Mouse (Mus musculus) lung, embryonic 16.5 days (tissue): ENCODE data around the gene Sgpp2. TPM values are rescaled to one million over a fixed set of nuclear protein-coding genes. Genes with fewer than 3 reads are reported as not detected.

Experiments
- ATAC-seq: fragments of 200-750 bp; cut with Nextera tagmentation; 2 replicates; pipeline ENCODE4 v1.8.0; 2017; ENCODE audit warnings: low read depth, mild to moderate bottlenecking, moderate library complexity
- H3K27ac ChIP-seq: fragments of 300-500 bp; sonication (generic); 2 replicates; pipeline ENCODE4 v1.5.1; 2014; ENCODE audit warnings: mild to moderate bottlenecking, control low read depth, low read length
- H3K27me3 ChIP-seq: fragments of 300-500 bp; sonication (generic); 2 replicates; pipeline ENCODE4 v1.6.1; 2014; ENCODE audit warnings: low read depth, low read length, mixed read lengths; ENCODE audit not compliant: control insufficient read depth, insufficient read depth
- H3K36me3 ChIP-seq: fragments of 300-500 bp; sonication (generic); 2 replicates; pipeline ENCODE4 v1.6.1; 2014; ENCODE audit warnings: low read length; ENCODE audit not compliant: control insufficient read depth, insufficient read depth
- H3K4me1 ChIP-seq: fragments of 300-500 bp; sonication (generic); replicated peaks from 2 replicates; pipeline ENCODE4 v1.6.1; 2014; ENCODE audit warnings: low read length, mixed read lengths; ENCODE audit not compliant: control insufficient read depth, insufficient read depth
- H3K4me2 ChIP-seq: fragments of 300-500 bp; sonication (generic); 2 replicates; pipeline ENCODE4 v1.6.1; 2014; ENCODE audit warnings: low read depth, low read length, control low read depth
- H3K4me3 ChIP-seq: fragments of 300-500 bp; sonication (generic); 2 replicates; pipeline ENCODE4 v1.5.1; 2014; ENCODE audit warnings: mild to moderate bottlenecking, low read length, control low read depth
- H3K9ac ChIP-seq: fragments of 300-500 bp; sonication (generic); 2 replicates; pipeline ENCODE4 v1.6.1; 2014; ENCODE audit warnings: low read length, control low read depth
- H3K9me3 ChIP-seq: fragments of 300-500 bp; sonication (generic); 2 replicates; pipeline ENCODE4 v1.6.1; 2016; ENCODE audit warnings: low read length; ENCODE audit not compliant: control insufficient read depth
- WGBS: fragments of 180-500 bp; shearing (Covaris S2); extraction: QIAGEN DNeasy Blood & Tissue Kit; methylation state at CpG from one replicate; pipeline ENCODE4 v1.1.7; 2014; 5-methylcytosine and 5-hydroxymethylcytosine counted together
- polyA plus RNA-seq: library from polyadenylated mRNA; unstranded; fragments of >200 nt; fragmentation: Nextera tagmentation; extraction: Ambion mirVana; gene quantifications from 2 replicates; pipeline ENCODE4 v1.2.1, GENCODE M21; 2015

The Sgpp2 gene
- polyA plus RNA-seq: 0.95 and 1.1 TPM in 2 replicates

DNA sequence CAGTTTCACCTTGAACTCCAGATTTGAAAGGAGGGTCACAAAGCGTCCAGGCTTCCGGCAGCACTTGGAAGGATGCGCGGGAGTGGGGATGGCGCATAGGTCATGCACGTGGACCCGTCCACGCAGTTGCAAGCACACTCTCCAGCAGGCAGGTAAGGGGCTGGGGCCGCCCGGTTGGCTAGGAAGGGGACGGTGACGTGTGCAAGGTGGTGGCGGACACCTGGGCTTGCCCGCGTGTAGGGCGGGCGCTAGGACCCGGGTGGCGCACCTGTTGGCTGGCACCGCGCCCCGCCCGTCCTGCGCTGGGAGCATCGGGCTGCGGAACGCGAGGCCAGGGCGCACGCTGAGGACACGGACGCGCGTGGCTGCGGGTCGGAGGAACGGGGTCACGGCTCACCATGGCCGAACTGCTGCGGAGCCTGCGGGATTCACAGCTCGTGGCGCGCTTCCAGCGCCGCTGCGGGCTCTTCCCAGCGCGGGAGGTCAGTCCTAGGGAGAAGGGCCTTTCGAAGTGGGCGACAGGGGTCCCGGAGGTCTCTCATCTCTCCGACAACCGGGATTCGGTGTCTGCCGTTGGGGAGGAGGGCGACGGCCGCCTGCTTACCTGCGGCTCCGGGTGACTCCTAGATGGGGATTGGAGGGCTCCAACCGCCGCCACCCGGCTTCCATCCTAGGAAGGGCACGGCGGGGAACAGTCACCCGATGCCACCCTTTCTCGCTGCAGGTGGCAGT, at the start of gene Sgpp2:
Gene Sgpp2 (plus strand): TSS at position 325 of the 732 bp plus-strand sequence.
- Histone ChIP-seq H3K4me3 (peak within 1 kb of the TSS; percentile 57), H3K9ac (peak within 1 kb of the TSS; percentile 57), H3K36me3 (no peaks in the 10 kb centered on the region), H3K27ac (no peak within 1 kb of the TSS), H3K27me3 (peaks cover 38% of the 10 kb centered on the region), H3K4me1 (peaks cover 15% of the 10 kb centered on the region), H3K9me3 (no peaks in the 10 kb centered on the region), H3K4me2 (peak within 1 kb of the TSS; percentile 97)
- ATAC-seq: peak; percentile 66
- WGBS: under 1% methylated on average over 68 of the region's 68 CpGs

GRCm38 (mm10) chr1:78267519-78267918, 42.6 kb upstream of the Sgpp2 start:
- H3K36me3 ChIP-seq: no peaks in the 10 kb centered on the region
- no peak overlapping the region for H3K4me3 ChIP-seq
- WGBS: 60% methylated on average over 5 of the region's 5 CpGs
- H3K27ac ChIP-seq: no peak overlapping the region
- H3K9ac ChIP-seq: no peak overlapping the region
- H3K27me3 ChIP-seq: no peaks in the 10 kb centered on the region
- H3K9me3 ChIP-seq: no peaks in the 10 kb centered on the region; the same call in 1 of the 2 replicates
- no peak overlapping the region for H3K4me2 ChIP-seq
- no peaks in the 10 kb centered on the region for H3K4me1 ChIP-seq
- no peak for ATAC-seq

- ATAC-seq: no peak
- Histone ChIP-seq H3K27ac (no peak overlapping the region), H3K4me2 (no peak overlapping the region), H3K9me3 (no peaks in the 10 kb centered on the region), H3K4me3 (no peak overlapping the region), H3K27me3 (no peaks in the 10 kb centered on the region), H3K4me1 (no peaks in the 10 kb centered on the region), H3K36me3 (no peaks in the 10 kb centered on the region), H3K9ac (no peak overlapping the region)
- WGBS: 53% methylated on average over 3 of the region's 3 CpGs
Observed at GRCm38 (mm10) chr1:78272915-78273314, 37.2 kb upstream of the Sgpp2 start.

GRCm38 (mm10) chr1:78279128-78279527, 31.0 kb upstream of the Sgpp2 start:
- H3K4me3 ChIP-seq: no peak overlapping the region
- H3K4me2 ChIP-seq: 0 out of 2 replicates have a peak overlapping the region, but pooled peaks have one; percentile 11
- H3K9me3 ChIP-seq: no peaks in the 10 kb centered on the region
- H3K27ac ChIP-seq: no peak overlapping the region
- ATAC-seq: peak; percentile 78
- H3K27me3 ChIP-seq: no peaks in the 10 kb centered on the region
- no peak overlapping the region for H3K9ac ChIP-seq
- WGBS: 25% methylated on average over 3 of the region's 3 CpGs
- H3K36me3 ChIP-seq: no peaks in the 10 kb centered on the region
- H3K4me1 ChIP-seq: 0 out of 2 replicates have a peak, but pooled peaks cover 3% of the 10 kb centered on the region

GRCm38 (mm10) chr1:78292397-78292796, 17.7 kb upstream of the Sgpp2 start:
- Histone ChIP-seq H3K36me3 (no peaks in the 10 kb centered on the region), H3K27me3 (peaks cover 2% of the 10 kb centered on the region; the same call in 1 of the 2 replicates), H3K9ac (no peak overlapping the region), H3K4me3 (no peak overlapping the region), H3K4me1 (no peaks in the 10 kb centered on the region), H3K4me2 (no peak overlapping the region), H3K9me3 (no peaks in the 10 kb centered on the region), H3K27ac (no peak overlapping the region)
- peak; percentile 60 for ATAC-seq
- 63% methylated on average over 3 of the region's 3 CpGs for WGBS

DNA sequence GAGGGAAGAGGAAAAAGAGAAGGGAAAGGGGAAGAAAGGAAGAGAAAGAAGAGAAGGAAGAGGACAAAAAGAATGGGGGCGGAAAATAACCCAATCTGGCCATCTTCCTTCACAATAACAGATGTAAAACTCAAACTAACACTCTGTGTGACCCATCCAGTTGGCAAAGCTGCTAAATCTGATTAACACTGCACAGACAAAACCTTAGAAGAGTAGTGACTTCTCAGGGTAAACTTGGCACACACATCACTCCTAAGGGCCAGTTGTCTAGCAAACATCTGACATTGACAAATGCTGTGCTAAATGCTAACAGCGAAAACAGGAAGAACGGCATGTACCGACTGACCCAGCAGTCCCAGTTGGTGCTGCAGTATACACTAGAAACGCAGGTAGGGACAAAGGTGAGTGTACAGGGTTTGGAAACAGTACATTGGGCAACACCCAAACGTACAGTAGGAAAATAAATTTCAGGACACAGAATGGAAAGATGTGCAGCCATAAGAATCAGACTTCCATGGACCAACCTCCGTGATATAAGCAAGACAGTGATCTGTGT, 10.4 kb upstream of the Sgpp2 start:
- no peaks in the 10 kb centered on the region for H3K27me3 ChIP-seq
- ATAC-seq: peak; percentile 78
- no peaks in the 10 kb centered on the region for H3K36me3 ChIP-seq
- no peaks in the 10 kb centered on the region for H3K9me3 ChIP-seq
- WGBS: 40% methylated on average over 7 of the region's 7 CpGs
- H3K4me3 ChIP-seq: no peak overlapping the region
- 0 out of 2 replicates have a peak, but pooled peaks cover 3% of the 10 kb centered on the region for H3K4me1 ChIP-seq
- no peak overlapping the region for H3K9ac ChIP-seq
- no peak overlapping the region for H3K4me2 ChIP-seq
- H3K27ac ChIP-seq: no peak overlapping the region

DNA sequence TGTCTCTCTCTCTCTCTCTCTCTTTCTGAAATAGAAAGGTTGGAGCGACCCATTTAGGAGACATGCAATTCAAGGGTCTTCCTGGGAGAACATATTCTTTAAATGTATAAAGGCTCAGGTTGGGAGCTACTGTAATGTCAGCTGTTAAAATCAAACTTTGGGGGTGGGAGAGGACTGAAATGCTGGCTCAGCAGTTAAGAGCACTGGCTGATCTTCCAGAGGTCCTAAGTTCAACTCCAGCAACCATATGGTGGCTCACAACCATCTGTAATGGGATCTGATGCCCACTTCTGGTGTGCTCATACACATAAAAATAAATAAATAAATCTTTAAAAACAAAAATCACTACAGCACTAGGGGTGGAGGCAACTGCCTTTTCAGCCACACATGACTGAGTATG, 1.5 kb upstream of the Sgpp2 start:
- no peak for ATAC-seq
- Histone ChIP-seq H3K4me3 (no peak overlapping the region), H3K27ac (no peak overlapping the region), H3K27me3 (peaks cover 38% of the 10 kb centered on the region), H3K9ac (no peak overlapping the region), H3K4me1 (peaks cover 15% of the 10 kb centered on the region), H3K4me2 (no peak overlapping the region), H3K36me3 (no peaks in the 10 kb centered on the region), H3K9me3 (no peaks in the 10 kb centered on the region)
- 83% methylated on average over 1 of the region's 1 CpGs for WGBS

GRCm38 (mm10) chr1:78309280-78309679, 865 bp upstream of the Sgpp2 start:
- Histone ChIP-seq H3K4me1 (peaks cover 15% of the 10 kb centered on the region), H3K4me3 (no peak overlapping the region), H3K9ac (no peak overlapping the region), H3K27me3 (peaks cover 38% of the 10 kb centered on the region), H3K36me3 (no peaks in the 10 kb centered on the region), H3K9me3 (no peaks in the 10 kb centered on the region), H3K4me2 (no peak overlapping the region), H3K27ac (no peak overlapping the region)
- WGBS: 9% methylated on average over 8 of the region's 9 CpGs
- no peak for ATAC-seq

GRCm38 (mm10) chr1:78310861-78311341, 756 bp downstream of the Sgpp2 start:
- no peak overlapping the region for H3K27ac ChIP-seq

More at GRCm38 (mm10) chr1:78310861-78311341, 756 bp downstream of the Sgpp2 start:
- no peaks in the 10 kb centered on the region for H3K9me3 ChIP-seq
- peak overlapping the region; percentile 57 for H3K4me3 ChIP-seq
- no peak overlapping the region for H3K9ac ChIP-seq
- WGBS: under 1% methylated on average over 17 of the region's 17 CpGs
- peak; percentile 32; the same call in 1 of the 2 replicates for ATAC-seq
- H3K36me3 ChIP-seq: no peaks in the 10 kb centered on the region
- peaks cover 15% of the 10 kb centered on the region for H3K4me1 ChIP-seq
- H3K27me3 ChIP-seq: peaks cover 38% of the 10 kb centered on the region
- H3K4me2 ChIP-seq: peak overlapping the region; percentile 97
